Mouse (Mus musculus): ENCODE measurements around the gene Cd6. TPM values are rescaled to one million over a fixed set of nuclear protein-coding genes. Genes with fewer than 3 reads are reported as not detected.

Cd6 gene
- polyA plus RNA-seq, 1 experiment from 2014 or later = not detected

- H3K4me1 ChIP-seq (replicated peaks) = no peaks in the 10 kb centered on the region
- H3K27ac ChIP-seq = no peak overlapping the region
- no peak overlapping the region for H3K4me2 ChIP-seq (replicated peaks)
- H3K36me3 ChIP-seq = no peaks in the 10 kb centered on the region
- H3K9ac ChIP-seq (replicated peaks) = no peak overlapping the region
- no peak for ATAC-seq
- no peaks in the 10 kb centered on the region for H3K27me3 ChIP-seq
- no peaks in the 10 kb centered on the region for H3K9me3 ChIP-seq
- no peak overlapping the region for H3K4me3 ChIP-seq (replicated peaks)
- 83% methylated on average over 3 of the region's 3 CpGs for WGBS
These were observed 2.2 kb upstream of the Cd6 start for GRCm38 (mm10) chr19:10832030-10832429.

- H3K27ac ChIP-seq = no peak overlapping the region
- no peaks in the 10 kb centered on the region for H3K4me1 ChIP-seq (replicated peaks)
- no peaks in the 10 kb centered on the region for H3K36me3 ChIP-seq
- no peak overlapping the region for H3K4me3 ChIP-seq (replicated peaks)
- no peak for ATAC-seq
- 10% methylated on average over 5 of the region's 5 CpGs for WGBS
- H3K9ac ChIP-seq (replicated peaks) = no peak overlapping the region
- H3K9me3 ChIP-seq = no peaks in the 10 kb centered on the region
- H3K27me3 ChIP-seq = no peaks in the 10 kb centered on the region
- no peak overlapping the region for H3K4me2 ChIP-seq (replicated peaks)
These were observed 1.6 kb upstream of the Cd6 start for GRCm38 (mm10) chr19:10831424-10831823.

- 90% methylated on average over 5 of the region's 5 CpGs for WGBS
- no peaks in the 10 kb centered on the region for H3K27me3 ChIP-seq
- H3K27ac ChIP-seq = no peak overlapping the region
- no peaks in the 10 kb centered on the region for H3K36me3 ChIP-seq
- 0 out of 2 replicates have a peak, but pooled peaks cover 5% of the 10 kb centered on the region for H3K4me1 ChIP-seq (replicated peaks)
- no peak for ATAC-seq
- H3K4me2 ChIP-seq (replicated peaks) = no peak overlapping the region
- H3K9me3 ChIP-seq = no peaks in the 10 kb centered on the region
- no peak overlapping the region for H3K9ac ChIP-seq (replicated peaks)
- no peak overlapping the region for H3K4me3 ChIP-seq (replicated peaks)
These were observed 1.5 kb downstream of the Cd6 start for GRCm38 (mm10) chr19:10828321-10828720.

GRCm38 (mm10) chr19:10824061-10824460, 5.8 kb downstream of the Cd6 start:
- Histone ChIP-seq H3K9me3 (no peaks in the 10 kb centered on the region), H3K4me1 (replicated peaks) (0 out of 2 replicates have a peak, but pooled peaks cover 5% of the 10 kb centered on the region), H3K36me3 (no peaks in the 10 kb centered on the region), H3K27me3 (no peaks in the 10 kb centered on the region), H3K9ac (replicated peaks) (no peak overlapping the region), H3K4me2 (replicated peaks) (no peak overlapping the region), H3K4me3 (replicated peaks) (no peak overlapping the region), H3K27ac (no peak overlapping the region)
- ATAC-seq = no peak
- 88% methylated on average over 7 of the region's 7 CpGs for WGBS

GRCm38 (mm10) chr19:10822534-10822933, 7.3 kb downstream of the Cd6 start:
- Histone ChIP-seq H3K4me1 (replicated peaks) (peaks cover 5% of the 10 kb centered on the region; the same call in 1 of the 2 replicates), H3K4me2 (replicated peaks) (no peak overlapping the region), H3K27ac (no peak overlapping the region), H3K9me3 (no peaks in the 10 kb centered on the region), H3K9ac (replicated peaks) (no peak overlapping the region), H3K36me3 (no peaks in the 10 kb centered on the region), H3K4me3 (replicated peaks) (no peak overlapping the region), H3K27me3 (no peaks in the 10 kb centered on the region)
- WGBS = 94% methylated on average over 4 of the region's 4 CpGs
- ATAC-seq = no peak

GRCm38 (mm10) chr19:10821319-10821718, 8.5 kb downstream of the Cd6 start:
- 68% methylated on average over 7 of the region's 7 CpGs for WGBS

GRCm38 (mm10) chr19:10818217-10818946, 11.5 kb downstream of the Cd6 start:
- no peak overlapping the region for H3K4me2 ChIP-seq (replicated peaks)
- 48% methylated on average over 17 of the region's 17 CpGs for WGBS
- no peak overlapping the region for H3K9ac ChIP-seq (replicated peaks)

More at GRCm38 (mm10) chr19:10821319-10821718, 8.5 kb downstream of the Cd6 start:
- H3K4me1 ChIP-seq (replicated peaks) = peaks cover 5% of the 10 kb centered on the region; the same call in 1 of the 2 replicates
- H3K36me3 ChIP-seq = no peaks in the 10 kb centered on the region
- H3K4me3 ChIP-seq (replicated peaks) = no peak overlapping the region
- H3K27ac ChIP-seq = no peak overlapping the region
- no peak overlapping the region for H3K4me2 ChIP-seq (replicated peaks)
- no peak overlapping the region for H3K9ac ChIP-seq (replicated peaks)
- no peaks in the 10 kb centered on the region for H3K9me3 ChIP-seq
- H3K27me3 ChIP-seq = no peaks in the 10 kb centered on the region
- ATAC-seq = no peak

GRCm38 (mm10) chr19:10816462-10816861, 13.4 kb downstream of the Cd6 start:
- H3K27ac ChIP-seq = no peak overlapping the region
- no peak overlapping the region for H3K9ac ChIP-seq (replicated peaks)
- no peak for ATAC-seq
- H3K9me3 ChIP-seq = no peaks in the 10 kb centered on the region
- WGBS = 72% methylated on average over 2 of the region's 2 CpGs
- no peaks in the 10 kb centered on the region; the same call in 1 of the 2 replicates for H3K4me1 ChIP-seq (replicated peaks)
- H3K4me3 ChIP-seq (replicated peaks) = no peak overlapping the region
- no peaks in the 10 kb centered on the region for H3K27me3 ChIP-seq
- no peaks in the 10 kb centered on the region for H3K36me3 ChIP-seq
- no peak overlapping the region for H3K4me2 ChIP-seq (replicated peaks)

More at GRCm38 (mm10) chr19:10818217-10818946, 11.5 kb downstream of the Cd6 start:
- no peaks in the 10 kb centered on the region for H3K27me3 ChIP-seq
- no peaks in the 10 kb centered on the region; the same call in 1 of the 2 replicates for H3K4me1 ChIP-seq (replicated peaks)
- H3K9me3 ChIP-seq = no peaks in the 10 kb centered on the region
- H3K36me3 ChIP-seq = no peaks in the 10 kb centered on the region
- H3K4me3 ChIP-seq (replicated peaks) = no peak overlapping the region
- ATAC-seq = 0 out of 2 replicates have a peak, but pooled peaks have one; percentile 30
- H3K27ac ChIP-seq = no peak overlapping the region

- Histone ChIP-seq H3K9me3 (no peaks in the 10 kb centered on the region), H3K27me3 (no peaks in the 10 kb centered on the region), H3K4me3 (replicated peaks) (no peak overlapping the region), H3K36me3 (no peaks in the 10 kb centered on the region), H3K4me2 (replicated peaks) (no peak overlapping the region), H3K4me1 (replicated peaks) (no peaks in the 10 kb centered on the region; the same call in 1 of the 2 replicates), H3K27ac (no peak overlapping the region), H3K9ac (replicated peaks) (no peak overlapping the region)
- WGBS = 91% methylated on average over 6 of the region's 6 CpGs
- no peak for ATAC-seq
These were observed 14.0 kb downstream of the Cd6 start for GRCm38 (mm10) chr19:10815871-10816270.

GRCm38 (mm10) chr19:10813905-10814304, 16.0 kb downstream of the Cd6 start:
- Histone ChIP-seq H3K27me3 (no peaks in the 10 kb centered on the region), H3K4me3 (replicated peaks) (no peak overlapping the region), H3K4me1 (replicated peaks) (peaks cover 13% of the 10 kb centered on the region), H3K9me3 (no peaks in the 10 kb centered on the region), H3K36me3 (no peaks in the 10 kb centered on the region), H3K27ac (no peak overlapping the region), H3K4me2 (replicated peaks) (no peak overlapping the region), H3K9ac (replicated peaks) (no peak overlapping the region)
- WGBS = 71% methylated on average over 7 of the region's 7 CpGs
- ATAC-seq = no peak

GRCm38 (mm10) chr19:10813039-10813438, 16.8 kb downstream of the Cd6 start:
- no peak overlapping the region for H3K4me2 ChIP-seq (replicated peaks)
- H3K27ac ChIP-seq = no peak overlapping the region
- no peaks in the 10 kb centered on the region for H3K9me3 ChIP-seq
- no peak for ATAC-seq
- no peaks in the 10 kb centered on the region for H3K36me3 ChIP-seq
- peaks cover 15% of the 10 kb centered on the region for H3K4me1 ChIP-seq (replicated peaks)
- no peak overlapping the region for H3K4me3 ChIP-seq (replicated peaks)
- WGBS = 97% methylated on average over 5 of the region's 5 CpGs
- no peak overlapping the region for H3K9ac ChIP-seq (replicated peaks)
- no peaks in the 10 kb centered on the region for H3K27me3 ChIP-seq

- Histone ChIP-seq H3K36me3 (no peaks in the 10 kb centered on the region), H3K27ac (no peak overlapping the region), H3K4me2 (replicated peaks) (no peak overlapping the region), H3K9ac (replicated peaks) (no peak overlapping the region), H3K4me1 (replicated peaks) (peaks cover 15% of the 10 kb centered on the region), H3K9me3 (no peaks in the 10 kb centered on the region), H3K27me3 (no peaks in the 10 kb centered on the region), H3K4me3 (replicated peaks) (no peak overlapping the region)
- no peak for ATAC-seq
- WGBS = 92% methylated on average over 6 of the region's 6 CpGs
These were observed 18.4 kb downstream of the Cd6 start for GRCm38 (mm10) chr19:10811471-10811870.

GRCm38 (mm10) chr19:10810176-10810492, 19.7 kb downstream of the Cd6 start:
- ATAC-seq = no peak; the same call in 1 of the 2 replicates
- WGBS = 58% methylated on average over 4 of the region's 4 CpGs
- Histone ChIP-seq H3K4me1 (replicated peaks) (peaks cover 15% of the 10 kb centered on the region), H3K4me3 (replicated peaks) (no peak overlapping the region), H3K4me2 (replicated peaks) (no peak overlapping the region), H3K36me3 (no peaks in the 10 kb centered on the region), H3K9me3 (no peaks in the 10 kb centered on the region), H3K27ac (no peak overlapping the region), H3K9ac (replicated peaks) (no peak overlapping the region), H3K27me3 (no peaks in the 10 kb centered on the region)
